Mouse (Mus musculus): ENCODE results near the gene Kcnc3. TPM values are rescaled to one million over a fixed set of nuclear protein-coding genes. Genes with fewer than 3 reads are reported as not detected.

Gene Kcnc3
- total RNA-seq, 2 experiments from 2014 or later: 114 to 122 TPM

- intact Hi-C loops (cut with DNase I): no loop called here
- no peak overlapping the region for H3K27ac ChIP-seq
- no peak for TF ChIP-seq CTCF (IDR thresholded peaks at IDR 0.05)
- DNase-seq (ENCODE audit: extremely low spot score in 1 of 2, low spot score in 2 of 2): no peak
- H3K4me3 ChIP-seq: no peak overlapping the region
Observed at GRCm38 (mm10) chr7:44638663-44639062, 48.2 kb downstream of the Kcnc3 start.

- intact Hi-C loops (cut with DNase I): loop anchor here (5.0 kb wide), 1 partner anchor 139 kb away; no protein-coding TSS in a partner anchor
- no peak overlapping the region for H3K4me3 ChIP-seq
- H3K27ac ChIP-seq: no peak overlapping the region
Observed at GRCm38 (mm10) chr7:44640843-44641605, 50.6 kb downstream of the Kcnc3 start.

GRCm38 (mm10) chr7:44641887-44642286 lies 51.4 kb downstream of the Kcnc3 start:
- DNase-seq (ENCODE audit: extremely low spot score in 1 of 2, low spot score in 2 of 2): peak; percentile 23 to 47
- intact Hi-C loops (cut with DNase I): loop anchor here (5.0 kb wide), 1 partner anchor 140 kb away; no protein-coding TSS in a partner anchor
- Histone ChIP-seq H3K4me3 (no peak overlapping the region), H3K27ac (no peak overlapping the region)
- peak; percentile 69 for TF ChIP-seq CTCF (IDR thresholded peaks at IDR 0.05)

More at GRCm38 (mm10) chr7:44640843-44641605, 50.6 kb downstream of the Kcnc3 start:
- TF ChIP-seq CTCF (IDR thresholded peaks at IDR 0.05): no peak
- peak; percentile 63 to 67 for DNase-seq (ENCODE audit: extremely low spot score in 1 of 2, low spot score in 2 of 2)

- no peak for DNase-seq (ENCODE audit: extremely low spot score in 1 of 2, low spot score in 2 of 2)
- Histone ChIP-seq H3K4me3 (no peak overlapping the region), H3K27ac (no peak overlapping the region)
- no peak for TF ChIP-seq CTCF (IDR thresholded peaks at IDR 0.05)
- intact Hi-C loops (cut with DNase I): loop anchor here (5.0 kb wide), 2 partner anchors 83 to 123 kb away; partner anchors contain the start of gene Mybpc2
Observed at GRCm38 (mm10) chr7:44645256-44645655, 54.8 kb downstream of the Kcnc3 start.

- H3K27ac ChIP-seq: no peak overlapping the region
- intact Hi-C loops (cut with DNase I): loop anchor here (5.0 kb wide), 2 partner anchors 84 to 124 kb away; partner anchors contain the start of gene Mybpc2
- no peak for TF ChIP-seq CTCF (IDR thresholded peaks at IDR 0.05)
- no peak overlapping the region for H3K4me3 ChIP-seq
- no peak for DNase-seq (ENCODE audit: extremely low spot score in 1 of 2, low spot score in 2 of 2)
Observed at GRCm38 (mm10) chr7:44645951-44646350, 55.5 kb downstream of the Kcnc3 start.

DNA sequence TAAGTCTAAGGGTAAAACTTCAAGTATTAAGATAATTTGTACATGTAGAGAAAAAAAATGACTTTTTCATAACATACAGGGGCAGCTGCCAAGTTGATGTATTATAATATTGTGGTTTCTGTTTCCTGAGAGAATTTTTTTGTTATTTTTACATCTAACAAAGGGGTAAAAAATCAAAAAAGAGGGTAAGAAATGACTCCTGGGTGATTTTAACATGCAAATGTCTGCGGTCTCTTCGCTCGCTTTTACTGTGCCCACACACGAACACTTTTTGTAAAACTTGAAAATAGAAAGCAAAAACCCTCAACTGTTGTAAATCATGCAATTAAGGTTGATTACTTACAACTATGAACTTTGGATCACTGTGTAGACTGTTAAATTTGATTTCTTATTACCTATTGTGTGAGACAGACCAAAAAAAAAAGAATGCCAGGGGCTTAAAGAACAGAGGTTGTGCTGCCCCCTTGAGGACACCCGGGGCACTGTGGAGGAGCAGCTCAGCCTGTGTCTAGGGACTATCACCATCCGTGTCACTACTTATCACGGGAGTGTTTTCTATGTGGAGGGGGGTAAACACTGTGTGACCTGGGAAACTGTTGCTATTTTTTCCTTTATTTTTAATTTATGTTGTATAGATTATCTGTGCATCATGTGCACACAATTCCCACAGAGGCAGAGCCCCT lies 56.7 kb downstream of the Kcnc3 start:
- intact Hi-C loops (cut with DNase I): loop anchor here (5.0 kb wide), 2 partner anchors 85 to 125 kb away; partner anchors contain the start of gene Mybpc2
- H3K27ac ChIP-seq: no peak overlapping the region
- peak; percentile 80 for TF ChIP-seq CTCF (IDR thresholded peaks at IDR 0.05)
- H3K4me3 ChIP-seq: no peak overlapping the region
- peak; percentile 67 to 82 for DNase-seq (ENCODE audit: extremely low spot score in 1 of 2, low spot score in 2 of 2)

- intact Hi-C loops (cut with DNase I): loop anchor here (5.0 kb wide), 2 partner anchors 85 to 125 kb away; partner anchors contain the start of gene Mybpc2
- no peak for TF ChIP-seq CTCF (IDR thresholded peaks at IDR 0.05)
- Histone ChIP-seq H3K4me3 (no peak overlapping the region), H3K27ac (no peak overlapping the region)
- DNase-seq (ENCODE audit: extremely low spot score in 1 of 2, low spot score in 2 of 2): no peak
Observed at GRCm38 (mm10) chr7:44647729-44648128, 57.3 kb downstream of the Kcnc3 start.

- intact Hi-C loops (cut with DNase I): loop anchor here (5.0 kb wide), 2 partner anchors 87 to 127 kb away; partner anchors contain the start of gene Mybpc2
- Histone ChIP-seq H3K4me3 (no peak overlapping the region), H3K27ac (no peak overlapping the region)
- no peak for DNase-seq (ENCODE audit: extremely low spot score in 1 of 2, low spot score in 2 of 2)
- no peak for TF ChIP-seq CTCF (IDR thresholded peaks at IDR 0.05)
Observed at GRCm38 (mm10) chr7:44649094-44649610, 58.7 kb downstream of the Kcnc3 start.

- Histone ChIP-seq H3K4me3 (no peak overlapping the region), H3K27ac (no peak overlapping the region)
- peak; percentile 50 to 75 for DNase-seq (ENCODE audit: extremely low spot score in 1 of 2, low spot score in 2 of 2)
- intact Hi-C loops (cut with DNase I): loop anchor here (5.0 kb wide), 2 partner anchors 88 to 128 kb away; partner anchors contain the start of gene Mybpc2
- TF ChIP-seq CTCF (IDR thresholded peaks at IDR 0.05): peak; percentile 84
Observed at GRCm38 (mm10) chr7:44649990-44650389, 59.5 kb downstream of the Kcnc3 start.

GRCm38 (mm10) chr7:44651416-44651815 lies 61.0 kb downstream of the Kcnc3 start:
- no peak for DNase-seq (ENCODE audit: extremely low spot score in 1 of 2, low spot score in 2 of 2)
- TF ChIP-seq CTCF (IDR thresholded peaks at IDR 0.05): no peak
- intact Hi-C loops (cut with DNase I): no loop called here
- Histone ChIP-seq H3K4me3 (no peak overlapping the region), H3K27ac (no peak overlapping the region)

GRCm38 (mm10) chr7:44653773-44654172 lies 63.3 kb downstream of the Kcnc3 start:
- no peak for DNase-seq (ENCODE audit: extremely low spot score in 1 of 2, low spot score in 2 of 2)
- Histone ChIP-seq H3K4me3 (no peak overlapping the region), H3K27ac (no peak overlapping the region)
- peak; percentile 50 for TF ChIP-seq CTCF (IDR thresholded peaks at IDR 0.05)
- intact Hi-C loops (cut with DNase I): no loop called here

Other genes starting within 250 kb of the Kcnc3 start
- gene Syt3, start 206.6 kb upstream of the Kcnc3 start, total RNA-seq (2021): 10 to 100 TPM; 59.5 to 63.7 TPM
- gene 1700008O03Rik, start 204.8 kb upstream of the Kcnc3 start, total RNA-seq (2021): 1 to 10 TPM; 1.5 to 2.7 TPM
- 100 to 1,000 TPM; 278 to 294 TPM for gene Lrrc4b, start 161.6 kb upstream of the Kcnc3 start, total RNA-seq (2021)
- 10 to 100 TPM in 1 of 2 experiments, 1 to 10 TPM in 1; 9.8 to 10.0 TPM for gene Aspdh, start 125.3 kb upstream of the Kcnc3 start, total RNA-seq (2021)
- 10 to 100 TPM; 72.3 to 86.6 TPM for gene Josd2, start 122.7 kb upstream of the Kcnc3 start, total RNA-seq (2021)
- gene Emc10, start 94.1 kb upstream of the Kcnc3 start, total RNA-seq (2021): 100 to 1,000 TPM; 192 to 201 TPM
- gene Fam71e1, start 94.1 kb upstream of the Kcnc3 start, total RNA-seq (2021): 10 to 100 TPM; 15.5 to 21.0 TPM
- gene Mybpc2, start 66.0 kb upstream of the Kcnc3 start, total RNA-seq (2021): under 1 TPM in 1 of 2 experiments, not detected in 1; 0.29 TPM
- gene Spib, start 58.6 kb upstream of the Kcnc3 start, total RNA-seq (2021): under 1 TPM in 1 of 2 experiments, not detected in 1; 0.20 TPM
- gene Pold1, start 41.8 kb upstream of the Kcnc3 start, total RNA-seq (2021): 1 to 10 TPM; 8.8 to 9.4 TPM
- 10 to 100 TPM; 78.4 to 82.5 TPM for gene Nr1h2, start 36.7 kb upstream of the Kcnc3 start, total RNA-seq (2021)
- under 1 TPM in 1 of 2 experiments, not detected in 1; 0.29 TPM for gene Napsa, start 18.3 kb upstream of the Kcnc3 start, total RNA-seq (2021)
- 10 to 100 TPM; 21.1 to 21.4 TPM for gene Myh14, start 80.2 kb downstream of the Kcnc3 start, total RNA-seq (2021)
- not detected for gene Izumo2, start 118.1 kb downstream of the Kcnc3 start, total RNA-seq (2021)
- 10 to 100 TPM; 27.0 to 30.6 TPM for gene Vrk3, start 157.7 kb downstream of the Kcnc3 start, total RNA-seq (2021)
- under 1 TPM; 0.18 to 0.44 TPM for gene Zfp473, start 160.4 kb downstream of the Kcnc3 start, total RNA-seq (2021)
- 10 to 100 TPM; 31.9 to 32.2 TPM for gene Nup62, start 225.4 kb downstream of the Kcnc3 start, total RNA-seq (2021)
- 1 to 10 TPM; 1.8 to 2.0 TPM for gene Il4i1, start 225.7 kb downstream of the Kcnc3 start, total RNA-seq (2021)
- 10 to 100 TPM; 23.1 to 23.4 TPM for gene Atf5, start 226.0 kb downstream of the Kcnc3 start, total RNA-seq (2021)